Mouse (Mus musculus) embryonic facial prominence, embryonic 13.5 days (tissue): ENCODE measurements around the gene Vav2. TPM values are rescaled to one million over a fixed set of nuclear protein-coding genes. Genes with fewer than 3 reads are reported as not detected.

Experiments
- ATAC-seq: fragments of 200-750 bp; cut with Nextera tagmentation; 2 replicates; pipeline ENCODE4 v1.8.0; 2017; ENCODE audit warnings: low read depth; ENCODE audit not compliant: insufficient number of reproducible peaks, insufficient read depth, low FRiP score, low TSS enrichment
- H3K27ac ChIP-seq: fragments of 300-500 bp; sonication (generic); 2 replicates; pipeline ENCODE4 v1.5.1; 2015; ENCODE audit warnings: moderate library complexity, mild to moderate bottlenecking, inconsistent platforms
- H3K27me3 ChIP-seq: fragments of 300-500 bp; sonication (generic); 2 replicates; pipeline ENCODE4 v1.6.1; 2015; ENCODE audit warnings: mild to moderate bottlenecking, inconsistent platforms
- H3K36me3 ChIP-seq: fragments of 300-500 bp; sonication (generic); 2 replicates; pipeline ENCODE4 v1.6.1; 2015; ENCODE audit warnings: mild to moderate bottlenecking, inconsistent platforms
- H3K4me1 ChIP-seq: fragments of 300-500 bp; sonication (generic); 2 replicates; pipeline ENCODE4 v1.6.1; 2015; ENCODE audit warnings: inconsistent platforms
- H3K4me2 ChIP-seq: fragments of 300-500 bp; sonication (generic); 2 replicates; pipeline ENCODE4 v1.6.1; 2015; ENCODE audit warnings: moderate library complexity, mild to moderate bottlenecking, inconsistent platforms
- H3K4me3 ChIP-seq: fragments of 300-500 bp; sonication (generic); 2 replicates; pipeline ENCODE4 v1.5.1; 2015; ENCODE audit warnings: mild to moderate bottlenecking, inconsistent platforms
- H3K9ac ChIP-seq: fragments of 300-500 bp; sonication (generic); 2 replicates; pipeline ENCODE4 v1.6.1; 2015; ENCODE audit warnings: mild to moderate bottlenecking, inconsistent platforms
- H3K9me3 ChIP-seq: fragments of 300-500 bp; sonication (generic); 2 replicates; pipeline ENCODE4 v1.6.1; 2016; ENCODE audit warnings: inconsistent platforms
- WGBS: fragments of 180-500 bp; shearing (Covaris S2); methylation state at CpG from one replicate; pipeline ENCODE4 v1.1.7; 2015; ENCODE audit warnings: mixed read lengths; 5-methylcytosine and 5-hydroxymethylcytosine counted together
- polyA plus RNA-seq: library from polyadenylated mRNA; unstranded; fragments of >200 nt; fragmentation: Nextera tagmentation; extraction: Ambion mirVana; gene quantifications from 2 replicates; pipeline ENCODE4 v1.2.1, GENCODE M21; 2015

The Vav2 gene
- polyA plus RNA-seq, 1 experiment from 2014 or later: 5.2 TPM

GRCm38 (mm10) chr2:27461881-27462660 is 35.2 kb upstream of the Vav2 start:
- no peak overlapping the region for H3K27ac ChIP-seq

GRCm38 (mm10) chr2:27460651-27461050 is 33.8 kb upstream of the Vav2 start:
- 63% methylated on average over 9 of the region's 9 CpGs for WGBS
- no peak overlapping the region for H3K27ac ChIP-seq
- no peak for ATAC-seq
- H3K4me3 ChIP-seq: no peak overlapping the region
- H3K27me3 ChIP-seq: no peaks in the 10 kb centered on the region
- no peak overlapping the region for H3K4me2 ChIP-seq
- no peaks in the 10 kb centered on the region for H3K4me1 ChIP-seq
- no peak overlapping the region for H3K9ac ChIP-seq
- H3K9me3 ChIP-seq: no peaks in the 10 kb centered on the region
- H3K36me3 ChIP-seq: peaks cover 96% of the 10 kb centered on the region

More at GRCm38 (mm10) chr2:27461881-27462660, 35.2 kb upstream of the Vav2 start:
- 84% methylated on average over 4 of the region's 4 CpGs for WGBS
- Histone ChIP-seq H3K4me2 (no peak overlapping the region), H3K4me3 (no peak overlapping the region), H3K9me3 (no peaks in the 10 kb centered on the region), H3K9ac (no peak overlapping the region), H3K4me1 (0 out of 2 replicates have a peak, but pooled peaks cover 5% of the 10 kb centered on the region), H3K36me3 (peaks cover 97% of the 10 kb centered on the region), H3K27me3 (no peaks in the 10 kb centered on the region)
- no peak for ATAC-seq

- Histone ChIP-seq H3K36me3 (peaks cover 96% of the 10 kb centered on the region), H3K9me3 (no peaks in the 10 kb centered on the region), H3K4me3 (no peak overlapping the region), H3K27me3 (no peaks in the 10 kb centered on the region), H3K27ac (no peak overlapping the region), H3K4me1 (no peaks in the 10 kb centered on the region), H3K9ac (no peak overlapping the region), H3K4me2 (no peak overlapping the region)
- ATAC-seq: no peak
- 82% methylated on average over 5 of the region's 5 CpGs for WGBS
Measured at GRCm38 (mm10) chr2:27460163-27460562, 33.3 kb upstream of the Vav2 start.

- H3K4me3 ChIP-seq: no peak overlapping the region
- ATAC-seq: no peak
- WGBS: 84% methylated on average over 7 of the region's 7 CpGs
- no peak overlapping the region for H3K4me2 ChIP-seq
- H3K27me3 ChIP-seq: no peaks in the 10 kb centered on the region
- no peak overlapping the region for H3K9ac ChIP-seq
- peaks cover 97% of the 10 kb centered on the region for H3K36me3 ChIP-seq
- no peaks in the 10 kb centered on the region for H3K9me3 ChIP-seq
- no peaks in the 10 kb centered on the region for H3K4me1 ChIP-seq
- H3K27ac ChIP-seq: no peak overlapping the region
Measured at GRCm38 (mm10) chr2:27459735-27460134, 32.9 kb upstream of the Vav2 start.

GRCm38 (mm10) chr2:27450226-27450625 is 23.4 kb upstream of the Vav2 start:
- Histone ChIP-seq H3K27ac (no peak overlapping the region), H3K4me3 (no peak overlapping the region), H3K36me3 (peaks cover 97% of the 10 kb centered on the region), H3K9me3 (no peaks in the 10 kb centered on the region), H3K4me1 (no peaks in the 10 kb centered on the region), H3K4me2 (no peak overlapping the region), H3K27me3 (no peaks in the 10 kb centered on the region), H3K9ac (no peak overlapping the region)
- WGBS: 93% methylated on average over 14 of the region's 14 CpGs
- no peak for ATAC-seq

- no peak overlapping the region for H3K4me2 ChIP-seq
- H3K9ac ChIP-seq: no peak overlapping the region
- no peaks in the 10 kb centered on the region for H3K9me3 ChIP-seq
- H3K4me1 ChIP-seq: peaks cover 10% of the 10 kb centered on the region
- no peak for ATAC-seq
- peaks cover 86% of the 10 kb centered on the region for H3K36me3 ChIP-seq
- H3K4me3 ChIP-seq: no peak overlapping the region
- WGBS: 82% methylated on average over 5 of the region's 5 CpGs
- no peaks in the 10 kb centered on the region for H3K27me3 ChIP-seq
- H3K27ac ChIP-seq: no peak overlapping the region
Measured at GRCm38 (mm10) chr2:27447782-27448181, 20.9 kb upstream of the Vav2 start.

GRCm38 (mm10) chr2:27446812-27447211 is 20.0 kb upstream of the Vav2 start:
- H3K9ac ChIP-seq: 0 out of 2 replicates have a peak overlapping the region, but pooled peaks have one; percentile 32
- 89% methylated on average over 8 of the region's 8 CpGs for WGBS
- H3K27me3 ChIP-seq: no peaks in the 10 kb centered on the region
- no peaks in the 10 kb centered on the region for H3K9me3 ChIP-seq
- H3K4me2 ChIP-seq: no peak overlapping the region
- no peak for ATAC-seq
- H3K27ac ChIP-seq: no peak overlapping the region
- H3K4me3 ChIP-seq: no peak overlapping the region
- H3K4me1 ChIP-seq: peaks cover 14% of the 10 kb centered on the region
- H3K36me3 ChIP-seq: peaks cover 77% of the 10 kb centered on the region

GRCm38 (mm10) chr2:27445910-27446309 is 19.1 kb upstream of the Vav2 start:
- peaks cover 68% of the 10 kb centered on the region for H3K36me3 ChIP-seq
- H3K27ac ChIP-seq: no peak overlapping the region
- ATAC-seq: no peak
- 85% methylated on average over 3 of the region's 3 CpGs for WGBS
- no peak overlapping the region for H3K4me2 ChIP-seq
- H3K27me3 ChIP-seq: no peaks in the 10 kb centered on the region
- peaks cover 15% of the 10 kb centered on the region for H3K4me1 ChIP-seq
- H3K9ac ChIP-seq: no peak overlapping the region
- no peaks in the 10 kb centered on the region for H3K9me3 ChIP-seq
- no peak overlapping the region for H3K4me3 ChIP-seq

- 81% methylated on average over 5 of the region's 5 CpGs for WGBS
Measured at GRCm38 (mm10) chr2:27443450-27443708, 16.5 kb upstream of the Vav2 start.

GRCm38 (mm10) chr2:27442708-27443449 is 16.0 kb upstream of the Vav2 start:
- Histone ChIP-seq H3K27me3 (no peaks in the 10 kb centered on the region), H3K36me3 (peaks cover 39% of the 10 kb centered on the region), H3K9me3 (no peaks in the 10 kb centered on the region), H3K27ac (peak overlapping the region; percentile 66), H3K9ac (peak overlapping the region; percentile 79), H3K4me3 (peak overlapping the region; percentile 66), H3K4me2 (peak overlapping the region; percentile 81), H3K4me1 (peaks cover 19% of the 10 kb centered on the region)
- 34% methylated on average over 20 of the region's 20 CpGs for WGBS
- ATAC-seq: 0 out of 2 replicates have a peak, but pooled peaks have one; percentile 28

More at GRCm38 (mm10) chr2:27443450-27443708, 16.5 kb upstream of the Vav2 start:
- ATAC-seq: no peak
- peak overlapping the region; percentile 79 for H3K9ac ChIP-seq
- peak overlapping the region; percentile 81 for H3K4me2 ChIP-seq
- peaks cover 44% of the 10 kb centered on the region for H3K36me3 ChIP-seq
- no peaks in the 10 kb centered on the region for H3K9me3 ChIP-seq
- H3K4me3 ChIP-seq: peak overlapping the region; percentile 66
- no peaks in the 10 kb centered on the region for H3K27me3 ChIP-seq
- H3K27ac ChIP-seq: no peak overlapping the region
- H3K4me1 ChIP-seq: peaks cover 17% of the 10 kb centered on the region

- Histone ChIP-seq H3K4me2 (peak within 1 kb of the TSS; percentile 81), H3K9me3 (no peaks in the 10 kb centered on the region), H3K36me3 (peaks cover 30% of the 10 kb centered on the region), H3K27ac (peak within 1 kb of the TSS; percentile 87), H3K27me3 (no peaks in the 10 kb centered on the region), H3K4me1 (peaks cover 19% of the 10 kb centered on the region), H3K4me3 (peak within 1 kb of the TSS; percentile 66), H3K9ac (peak within 1 kb of the TSS; percentile 79)
- 2% methylated on average over 36 of the region's 36 CpGs for WGBS
- ATAC-seq: peak; percentile 88
Measured at GRCm38 (mm10) chr2:27441767-27442707, 15.2 kb upstream of the Vav2 start, which contains the start of gene Brd3os. TSS of gene Brd3os (plus strand) at chr2:27442324.
